Mouse (Mus musculus) hindbrain, embryonic 14.5 days (tissue): ENCODE measurements around the gene Fbxl17. TPM values are rescaled to one million over a fixed set of nuclear protein-coding genes. Genes with fewer than 3 reads are reported as not detected.

Experiments used
- ATAC-seq: fragments of 200-750 bp; cut with Nextera tagmentation; 2 replicates; pipeline ENCODE4 v1.8.0; 2017; ENCODE audit warnings: moderate number of reproducible peaks, mild to moderate bottlenecking, moderate TSS enrichment, moderate library complexity; ENCODE audit not compliant: low FRiP score
- DNase-seq: peaks from one replicate; pipeline ENCODE4 v3.0.0-alpha.2; 2015; ENCODE audit warnings: low spot score
- H3K27ac ChIP-seq: fragments of 300-500 bp; sonication (generic); 2 replicates; pipeline ENCODE4 v1.5.1; 2014; ENCODE audit warnings: mild to moderate bottlenecking, moderate library complexity
- H3K27me3 ChIP-seq: fragments of 300-500 bp; sonication (generic); 2 replicates; pipeline ENCODE4 v1.6.1; 2014; ENCODE audit warnings: mild to moderate bottlenecking, low read length, mixed read lengths; ENCODE audit not compliant: control insufficient read depth, insufficient read depth
- H3K36me3 ChIP-seq: fragments of 300-500 bp; sonication (generic); replicated peaks from 2 replicates; pipeline ENCODE4 v1.6.1; 2014; ENCODE audit not compliant: control insufficient read depth, insufficient read depth
- H3K4me1 ChIP-seq: fragments of 300-500 bp; sonication (generic); replicated peaks from 2 replicates; pipeline ENCODE4 v1.6.1; 2014; ENCODE audit warnings: antibody characterized with exemption, low read length, mixed read lengths; ENCODE audit not compliant: control insufficient read depth, insufficient read depth
- H3K4me2 ChIP-seq: fragments of 300-500 bp; sonication (generic); replicated peaks from 2 replicates; pipeline ENCODE4 v1.6.1; 2014; ENCODE audit warnings: mild to moderate bottlenecking, moderate library complexity
- H3K4me3 ChIP-seq: fragments of 300-500 bp; sonication (generic); replicated peaks from 2 replicates; pipeline ENCODE4 v1.5.1; 2014; ENCODE audit warnings: mild to moderate bottlenecking, low read length
- H3K9ac ChIP-seq: fragments of 300-500 bp; sonication (generic); 2 replicates; pipeline ENCODE4 v1.6.1; 2014
- H3K9me3 ChIP-seq: fragments of 300-500 bp; sonication (generic); 2 replicates; pipeline ENCODE4 v1.6.1; 2016; ENCODE audit warnings: low read length; ENCODE audit not compliant: control insufficient read depth
- WGBS: fragments of 180-500 bp; shearing (Covaris S2); extraction: QIAGEN DNeasy Blood & Tissue Kit; methylation state at CpG from one replicate; pipeline ENCODE4 v1.1.7; 2014; 5-methylcytosine and 5-hydroxymethylcytosine counted together
- polyA plus RNA-seq: library from polyadenylated mRNA; unstranded; fragments of >200 nt; fragmentation: Nextera tagmentation; extraction: Ambion mirVana; gene quantifications from 2 replicates; pipeline ENCODE4 v1.2.1, GENCODE M21; 2014

Fbxl17 gene
- polyA plus RNA-seq, 1 experiment from 2014 or later: 14.5 TPM

- no peaks in the 10 kb centered on the region for H3K27me3 ChIP-seq
- H3K36me3 ChIP-seq: no peaks in the 10 kb centered on the region
- no peak overlapping the region for H3K4me2 ChIP-seq
- no peak overlapping the region for H3K9ac ChIP-seq
- no peaks in the 10 kb centered on the region for H3K9me3 ChIP-seq
- H3K4me1 ChIP-seq: no peaks in the 10 kb centered on the region
- no peak overlapping the region for H3K27ac ChIP-seq
- no peak overlapping the region for H3K4me3 ChIP-seq
- ATAC-seq: no peak
- no peak for DNase-seq
Measured at GRCm38 (mm10) chr17:63236846-63237245, 263.0 kb downstream of the Fbxl17 start.

- H3K4me2 ChIP-seq: no peak overlapping the region
- H3K4me1 ChIP-seq: no peaks in the 10 kb centered on the region
- no peak overlapping the region for H3K4me3 ChIP-seq
- H3K9ac ChIP-seq: no peak overlapping the region
- H3K9me3 ChIP-seq: no peaks in the 10 kb centered on the region
- no peaks in the 10 kb centered on the region for H3K27me3 ChIP-seq
- no peaks in the 10 kb centered on the region for H3K36me3 ChIP-seq
- 88% methylated on average over 8 of the region's 8 CpGs for WGBS
- DNase-seq: no peak
- no peak for ATAC-seq
- no peak overlapping the region for H3K27ac ChIP-seq
Measured at GRCm38 (mm10) chr17:63236221-63236620, 263.6 kb downstream of the Fbxl17 start.

GRCm38 (mm10) chr17:63235821-63236220 lies 264.0 kb downstream of the Fbxl17 start:
- H3K4me1 ChIP-seq: no peaks in the 10 kb centered on the region
- DNase-seq (no peak), ATAC-seq (no peak)
- no peak overlapping the region for H3K9ac ChIP-seq
- WGBS: 63% methylated on average over 3 of the region's 3 CpGs
- no peaks in the 10 kb centered on the region for H3K36me3 ChIP-seq
- H3K27me3 ChIP-seq: no peaks in the 10 kb centered on the region
- no peak overlapping the region for H3K4me3 ChIP-seq
- H3K27ac ChIP-seq: no peak overlapping the region
- no peak overlapping the region for H3K4me2 ChIP-seq
- no peaks in the 10 kb centered on the region for H3K9me3 ChIP-seq

- H3K4me3 ChIP-seq: no peak overlapping the region
- WGBS: 34% methylated on average over 4 of the region's 4 CpGs
- peaks cover 7% of the 10 kb centered on the region; the same call in 1 of the 2 replicates for H3K4me1 ChIP-seq
- no peak overlapping the region for H3K27ac ChIP-seq
- no peak overlapping the region for H3K9ac ChIP-seq
- no peak overlapping the region for H3K4me2 ChIP-seq
- H3K27me3 ChIP-seq: no peaks in the 10 kb centered on the region
- ATAC-seq (no peak), DNase-seq (no peak)
- H3K36me3 ChIP-seq: no peaks in the 10 kb centered on the region
- H3K9me3 ChIP-seq: no peaks in the 10 kb centered on the region
Measured at GRCm38 (mm10) chr17:63229111-63229510, 270.7 kb downstream of the Fbxl17 start.

GRCm38 (mm10) chr17:63226380-63226779 lies 273.4 kb downstream of the Fbxl17 start:
- Histone ChIP-seq H3K4me2 (no peak overlapping the region), H3K4me1 (peaks cover 7% of the 10 kb centered on the region; the same call in 1 of the 2 replicates), H3K9me3 (no peaks in the 10 kb centered on the region), H3K27ac (no peak overlapping the region), H3K27me3 (no peaks in the 10 kb centered on the region), H3K4me3 (no peak overlapping the region), H3K36me3 (no peaks in the 10 kb centered on the region), H3K9ac (no peak overlapping the region)
- DNase-seq: no peak
- ATAC-seq: no peak
- 58% methylated on average over 2 of the region's 2 CpGs for WGBS

- no peak for ATAC-seq
- H3K4me2 ChIP-seq: no peak overlapping the region
Measured at GRCm38 (mm10) chr17:63225959-63226358, 273.9 kb downstream of the Fbxl17 start.

GRCm38 (mm10) chr17:63223675-63224074 lies 276.1 kb downstream of the Fbxl17 start:
- no peak for DNase-seq
- H3K9me3 ChIP-seq: no peaks in the 10 kb centered on the region
- ATAC-seq: no peak
- H3K27me3 ChIP-seq: no peaks in the 10 kb centered on the region
- H3K4me3 ChIP-seq: no peak overlapping the region
- WGBS: 58% methylated on average over 4 of the region's 4 CpGs
- no peaks in the 10 kb centered on the region for H3K4me1 ChIP-seq
- H3K9ac ChIP-seq: no peak overlapping the region
- no peak overlapping the region for H3K27ac ChIP-seq
- no peaks in the 10 kb centered on the region for H3K36me3 ChIP-seq
- no peak overlapping the region for H3K4me2 ChIP-seq

More at GRCm38 (mm10) chr17:63225959-63226358, 273.9 kb downstream of the Fbxl17 start:
- no peaks in the 10 kb centered on the region for H3K27me3 ChIP-seq
- no peak overlapping the region for H3K9ac ChIP-seq
- no peak for DNase-seq
- H3K4me1 ChIP-seq: peaks cover 7% of the 10 kb centered on the region; the same call in 1 of the 2 replicates
- H3K36me3 ChIP-seq: no peaks in the 10 kb centered on the region
- WGBS: 94% methylated on average over 1 of the region's 1 CpGs
- H3K4me3 ChIP-seq: no peak overlapping the region
- H3K27ac ChIP-seq: no peak overlapping the region
- H3K9me3 ChIP-seq: no peaks in the 10 kb centered on the region

- H3K9ac ChIP-seq: no peak overlapping the region
- no peak overlapping the region for H3K4me2 ChIP-seq
- DNase-seq (no peak), ATAC-seq (no peak)
- no peak overlapping the region for H3K27ac ChIP-seq
- H3K27me3 ChIP-seq: no peaks in the 10 kb centered on the region
- H3K4me1 ChIP-seq: no peaks in the 10 kb centered on the region
- 85% methylated on average over 3 of the region's 3 CpGs for WGBS
- H3K36me3 ChIP-seq: no peaks in the 10 kb centered on the region
- H3K9me3 ChIP-seq: no peaks in the 10 kb centered on the region
- H3K4me3 ChIP-seq: no peak overlapping the region
Measured at GRCm38 (mm10) chr17:63221632-63222031, 278.2 kb downstream of the Fbxl17 start.

- no peak overlapping the region for H3K4me3 ChIP-seq
- H3K9ac ChIP-seq: no peak overlapping the region
- no peaks in the 10 kb centered on the region for H3K4me1 ChIP-seq
- 45% methylated on average over 5 of the region's 5 CpGs for WGBS
- no peak overlapping the region for H3K4me2 ChIP-seq
- no peaks in the 10 kb centered on the region for H3K27me3 ChIP-seq
- H3K27ac ChIP-seq: no peak overlapping the region
- ATAC-seq (no peak), DNase-seq (no peak)
- 0 out of 2 replicates have a peak, but pooled peaks cover 3% of the 10 kb centered on the region for H3K9me3 ChIP-seq
- no peaks in the 10 kb centered on the region for H3K36me3 ChIP-seq
Measured at GRCm38 (mm10) chr17:63220821-63221220, 279.0 kb downstream of the Fbxl17 start.

GRCm38 (mm10) chr17:63217016-63217415 lies 282.8 kb downstream of the Fbxl17 start:
- WGBS: 95% methylated on average over 1 of the region's 1 CpGs
- DNase-seq (no peak), ATAC-seq (no peak)
- Histone ChIP-seq H3K27me3 (no peaks in the 10 kb centered on the region), H3K27ac (no peak overlapping the region), H3K36me3 (no peaks in the 10 kb centered on the region), H3K4me1 (no peaks in the 10 kb centered on the region), H3K4me2 (no peak overlapping the region), H3K9me3 (0 out of 2 replicates have a peak, but pooled peaks cover 4% of the 10 kb centered on the region), H3K4me3 (no peak overlapping the region), H3K9ac (no peak overlapping the region)
